Mouse (Mus musculus): ENCODE results near the gene Fmo1.

GRCm38 (mm10) chr1:162853812-162854482 lies 12.5 kb downstream of the Fmo1 start:
- TF ChIP-seq ZNF384 (IDR thresholded peaks at IDR 0.05; ENCODE audit: low read depth, low read length) = no peak
- no peak for TF ChIP-seq HCFC1 (IDR thresholded peaks at IDR 0.05; ENCODE audit: borderline replicate concordance, insufficient read depth, low read length)

Measured in ES-E14 (cell line).